Mouse (Mus musculus) C2C12 (cell line): ENCODE results near the gene Kcnj9. TPM values are rescaled to one million over a fixed set of nuclear protein-coding genes. Genes with fewer than 3 reads are reported as not detected.

Experiments used
- H3K27me3 ChIP-seq: one replicate; pipeline ENCODE4 v1.6.1; 2011; ENCODE audit not compliant: control insufficient read depth, insufficient read depth, insufficient read length
- H3K36me3 ChIP-seq: one replicate; pipeline ENCODE4 v1.6.1; 2011; ENCODE audit not compliant: control insufficient read depth, insufficient read depth
- H3K4me3 ChIP-seq: one replicate; pipeline ENCODE4 v1.5.1; 2011; ENCODE audit warnings: mild to moderate bottlenecking, control low read depth; ENCODE audit not compliant: poor library complexity, insufficient read depth, severe bottlenecking
- H3K79me2 ChIP-seq: one replicate; pipeline ENCODE4 v1.6.1; 2011; ENCODE audit not compliant: control insufficient read depth, insufficient read depth
- H3K79me3 ChIP-seq: one replicate; pipeline ENCODE4 v1.6.1; 2011; ENCODE audit warnings: low read depth, control low read depth
- H3ac ChIP-seq: one replicate; pipeline ENCODE3; 2011; ENCODE audit warnings: low read depth; ENCODE audit not compliant: control insufficient read depth, insufficient read length
- CEBPB ChIP-seq: IDR thresholded peaks from one replicate; pipeline ENCODE4 v1.6.1; 2011; ENCODE audit warnings: low read depth, mild to moderate bottlenecking, control low read depth, moderate library complexity
- CTCF ChIP-seq: IDR thresholded peaks from one replicate; pipeline ENCODE4 v1.5.1; 2011; ENCODE audit not compliant: control insufficient read depth, insufficient read depth, insufficient read length
- FOSL1 ChIP-seq: IDR thresholded peaks from one replicate; pipeline ENCODE4 v1.8.0; 2011; ENCODE audit warnings: mild to moderate bottlenecking, low read length; ENCODE audit not compliant: poor library complexity, insufficient read depth, severe bottlenecking
- MAX ChIP-seq: IDR thresholded peaks from one replicate; pipeline ENCODE4 v1.6.1; 2011; ENCODE audit warnings: mild to moderate bottlenecking, control low read depth
- MYOD1 ChIP-seq: IDR thresholded peaks from one replicate; pipeline ENCODE4 v1.6.1; 2011; ENCODE audit warnings: low read depth; ENCODE audit not compliant: control insufficient read depth, insufficient read length
- MYOG ChIP-seq: IDR thresholded peaks from one replicate; pipeline ENCODE4 v1.6.1; 2011; ENCODE audit not compliant: control insufficient read depth, insufficient read length; ENCODE audit errors: extremely low read depth
- USF1 ChIP-seq: IDR thresholded peaks from one replicate; pipeline ENCODE4 v1.6.1; 2011; ENCODE audit warnings: low read depth, mild to moderate bottlenecking, control low read depth, moderate library complexity
- polyA plus RNA-seq: library from polyadenylated mRNA; unstranded; fragments of >200 nt; fragmentation: generic; extraction: Trizol; gene quantifications from one replicate; pipeline ENCODE4 v1.2.1, GENCODE M21; 2012; ENCODE audit warnings: missing spikeins

Kcnj9 gene
- polyA plus RNA-seq, 1 experiment, result 0.06 TPM

DNA sequence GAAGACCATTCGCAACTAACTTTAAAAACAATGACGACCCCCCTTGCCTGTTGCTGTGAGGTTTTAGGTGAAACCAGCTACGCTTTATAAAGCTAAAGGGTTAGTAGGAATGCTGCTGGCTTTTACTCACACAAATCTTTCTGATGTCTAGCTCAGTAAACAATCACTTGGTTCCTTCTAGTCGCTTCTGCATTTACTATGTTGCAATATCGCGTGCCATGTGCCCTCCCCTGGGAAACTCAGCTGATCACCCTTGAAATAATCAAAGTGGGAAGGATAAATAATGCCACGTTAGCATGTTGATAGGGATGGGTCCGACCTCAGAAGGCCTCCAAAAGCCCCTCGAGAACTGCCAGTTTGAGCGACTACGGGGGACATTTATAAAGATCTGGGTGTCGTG lies 18.3 kb upstream of the Kcnj9 start:
- Histone ChIP-seq H3K36me3 (no peaks in the 10 kb centered on the region), H3K79me2 (no peaks in the 10 kb centered on the region), H3K79me3 (no peaks in the 10 kb centered on the region), H3K27me3 (peaks cover 75% of the 10 kb centered on the region), H3ac (no peak overlapping the region), H3K4me3 (no peak overlapping the region)
- no peak for TF ChIP-seq MYOD1
- no peak for TF ChIP-seq MYOG
- TF ChIP-seq FOSL1, result no peak
- TF ChIP-seq USF1, result no peak
- TF ChIP-seq MAX, result no peak
- TF ChIP-seq CTCF, result no peak
- no peak for TF ChIP-seq CEBPB

DNA sequence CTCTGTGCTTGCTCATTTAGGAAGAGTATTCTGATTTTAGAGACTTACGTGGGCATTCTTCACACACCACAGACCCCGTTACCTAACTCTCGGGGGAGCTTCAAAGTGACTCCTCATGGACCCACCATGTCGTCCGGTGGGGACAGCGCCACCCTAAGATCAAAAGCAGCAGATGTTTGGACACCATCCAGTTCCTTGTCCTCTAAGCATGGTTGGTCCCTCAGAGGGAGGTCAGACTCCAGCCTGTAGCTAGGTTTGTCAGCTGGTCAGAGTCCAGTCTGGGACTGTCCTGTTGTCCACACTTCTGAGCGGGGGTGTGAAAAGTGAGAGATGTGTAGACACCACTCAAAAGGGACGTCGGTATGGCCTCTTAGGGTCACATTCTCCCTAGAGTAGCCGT lies 17.6 kb upstream of the Kcnj9 start:
- H3ac ChIP-seq, result no peak overlapping the region
- H3K79me2 ChIP-seq, result no peaks in the 10 kb centered on the region
- H3K36me3 ChIP-seq, result no peaks in the 10 kb centered on the region
- H3K4me3 ChIP-seq, result no peak overlapping the region
- TF ChIP-seq MYOD1 (no peak), FOSL1 (no peak), MYOG (no peak), MAX (no peak), CTCF (no peak), USF1 (no peak), CEBPB (no peak)
- H3K27me3 ChIP-seq, result peaks cover 71% of the 10 kb centered on the region
- no peaks in the 10 kb centered on the region for H3K79me3 ChIP-seq

DNA sequence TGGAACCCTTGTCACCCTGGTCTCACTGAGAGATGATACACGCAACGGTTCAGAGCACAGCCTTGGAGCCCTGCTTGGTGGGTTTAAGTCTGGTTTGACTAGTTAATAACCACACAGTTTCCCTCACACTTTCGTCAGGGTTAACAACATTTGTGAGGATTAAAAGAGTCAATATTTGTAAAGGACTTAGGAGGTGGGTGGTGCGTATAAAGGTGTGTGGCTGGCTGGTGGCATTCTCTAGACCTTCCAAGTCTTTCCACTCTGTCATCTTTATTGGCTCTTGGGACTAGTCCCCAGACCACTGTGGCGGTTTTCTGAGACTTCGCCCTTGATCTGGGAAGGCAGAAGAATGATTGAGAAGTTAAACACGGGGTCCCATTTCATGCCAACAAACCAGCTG lies 15.7 kb upstream of the Kcnj9 start:
- Histone ChIP-seq H3K27me3 (peaks cover 65% of the 10 kb centered on the region), H3ac (no peak overlapping the region), H3K79me3 (no peaks in the 10 kb centered on the region), H3K4me3 (no peak overlapping the region), H3K36me3 (no peaks in the 10 kb centered on the region), H3K79me2 (no peaks in the 10 kb centered on the region)
- no peak for TF ChIP-seq USF1
- no peak for TF ChIP-seq FOSL1
- TF ChIP-seq CEBPB, result no peak
- no peak for TF ChIP-seq MYOD1
- no peak for TF ChIP-seq CTCF
- no peak for TF ChIP-seq MYOG
- TF ChIP-seq MAX, result no peak

DNA sequence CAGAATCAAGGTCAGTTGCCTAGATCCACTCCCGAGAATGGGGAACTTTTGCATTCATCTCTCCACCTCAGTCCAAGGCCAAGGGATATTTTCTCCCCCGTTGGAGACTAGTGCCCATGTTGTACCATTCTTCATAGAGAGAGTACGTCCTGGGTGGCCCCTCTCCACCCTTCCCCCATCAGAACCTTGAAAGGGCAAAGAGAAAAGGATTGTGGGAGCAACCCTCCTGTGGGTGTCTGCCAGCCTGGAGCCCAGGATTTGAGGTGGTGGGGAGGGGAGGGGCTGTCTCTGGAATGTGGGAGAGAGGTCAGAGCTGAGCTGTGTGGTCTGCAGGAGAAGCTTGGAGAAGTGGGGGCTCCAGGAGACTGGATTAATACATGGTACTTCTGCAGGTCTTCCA lies 14.8 kb upstream of the Kcnj9 start:
- Histone ChIP-seq H3K27me3 (peaks cover 64% of the 10 kb centered on the region), H3ac (no peak overlapping the region), H3K4me3 (no peak overlapping the region), H3K36me3 (no peaks in the 10 kb centered on the region), H3K79me2 (no peaks in the 10 kb centered on the region), H3K79me3 (no peaks in the 10 kb centered on the region)
- TF ChIP-seq CTCF (no peak), MYOD1 (no peak), FOSL1 (no peak), CEBPB (no peak), MAX (no peak), MYOG (no peak), USF1 (no peak)

DNA sequence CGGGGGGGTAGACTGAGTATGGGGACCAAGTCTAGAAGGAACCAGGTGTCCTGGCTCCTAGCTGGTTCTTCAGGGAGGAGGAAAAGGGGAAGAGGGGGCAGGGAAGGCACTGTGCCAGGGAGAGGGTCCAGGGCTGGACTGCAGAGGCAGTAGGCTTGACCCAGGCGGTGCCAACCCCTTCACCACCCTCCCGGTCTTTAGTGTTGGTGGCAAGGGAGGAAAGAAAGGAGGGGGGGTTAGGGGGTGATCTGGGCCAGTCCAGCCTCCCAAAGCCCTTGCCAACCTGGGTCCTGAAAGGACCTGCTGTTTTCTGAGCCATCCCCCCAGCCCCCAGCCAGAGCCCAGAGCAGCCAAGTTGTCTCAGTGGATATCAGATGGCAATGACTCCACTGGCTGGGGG lies 13.6 kb upstream of the Kcnj9 start:
- Histone ChIP-seq H3K27me3 (peaks cover 65% of the 10 kb centered on the region), H3K79me3 (no peaks in the 10 kb centered on the region), H3K79me2 (no peaks in the 10 kb centered on the region), H3K4me3 (no peak overlapping the region), H3ac (no peak overlapping the region), H3K36me3 (no peaks in the 10 kb centered on the region)
- no peak for TF ChIP-seq FOSL1
- no peak for TF ChIP-seq MYOD1

DNA sequence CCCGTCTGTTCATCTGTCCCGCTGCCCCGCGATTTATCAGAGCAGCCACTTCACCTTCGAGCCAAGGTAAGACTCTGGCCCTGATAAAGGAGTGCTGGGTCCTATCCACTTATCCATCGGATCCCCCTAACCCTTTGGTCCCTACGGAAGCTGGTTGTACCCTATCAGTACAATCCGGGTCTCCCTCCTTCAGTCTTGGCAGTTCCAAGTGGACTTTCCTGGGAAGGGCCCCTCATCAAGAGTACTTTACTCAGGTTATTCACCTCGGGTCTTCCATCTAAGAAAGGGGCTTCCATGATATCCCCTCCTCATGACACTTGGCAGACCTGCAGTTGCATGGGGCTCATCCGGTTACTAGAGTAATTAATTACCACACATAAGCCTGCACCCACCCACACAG lies 12.3 kb upstream of the Kcnj9 start:
- no peaks in the 10 kb centered on the region for H3K36me3 ChIP-seq
- no peak overlapping the region for H3K4me3 ChIP-seq
- no peak overlapping the region for H3ac ChIP-seq
- no peak for TF ChIP-seq MYOG
- TF ChIP-seq USF1, result no peak
- TF ChIP-seq CEBPB, result no peak
- no peak for TF ChIP-seq MAX
- no peak for TF ChIP-seq CTCF
- TF ChIP-seq MYOD1, result no peak
- TF ChIP-seq FOSL1, result no peak
- H3K79me2 ChIP-seq, result no peaks in the 10 kb centered on the region
- H3K27me3 ChIP-seq, result peaks cover 59% of the 10 kb centered on the region
- H3K79me3 ChIP-seq, result no peaks in the 10 kb centered on the region
